Mouse (Mus musculus) bone marrow macrophage, adult 2 months (primary cell): ENCODE results near the gene Cdsn.

Experiments
- CTCF ChIP-seq: IDR thresholded peaks from 2 replicates; pipeline ENCODE4 v1.5.1; 2012; ENCODE audit warnings: low read depth, mild to moderate bottlenecking, low read length, moderate library complexity
- POLR2A ChIP-seq: IDR thresholded peaks from 2 replicates; pipeline ENCODE4 v1.6.1; 2012; ENCODE audit warnings: mild to moderate bottlenecking, low read depth, low read length, borderline replicate concordance

GRCm38 (mm10) chr17:35507556-35508260, 44.2 kb upstream of the Cdsn start:
- TF ChIP-seq CTCF = no peak
- no peak for TF ChIP-seq POLR2A
